Mouse (Mus musculus): ENCODE measurements around the gene 2510039O18Rik.

2510039O18Rik gene

GRCm38 (mm10) chr4:147940576-147941044, at the start of gene 2510039O18Rik:
2510039O18Rik (plus strand) TSS chr4:147940895.
- peak; percentile 91 for DNase-seq

GRCm38 (mm10) chr4:147895815-147896330, 44.8 kb upstream of the 2510039O18Rik start:
- DNase-seq: no peak

DNA sequence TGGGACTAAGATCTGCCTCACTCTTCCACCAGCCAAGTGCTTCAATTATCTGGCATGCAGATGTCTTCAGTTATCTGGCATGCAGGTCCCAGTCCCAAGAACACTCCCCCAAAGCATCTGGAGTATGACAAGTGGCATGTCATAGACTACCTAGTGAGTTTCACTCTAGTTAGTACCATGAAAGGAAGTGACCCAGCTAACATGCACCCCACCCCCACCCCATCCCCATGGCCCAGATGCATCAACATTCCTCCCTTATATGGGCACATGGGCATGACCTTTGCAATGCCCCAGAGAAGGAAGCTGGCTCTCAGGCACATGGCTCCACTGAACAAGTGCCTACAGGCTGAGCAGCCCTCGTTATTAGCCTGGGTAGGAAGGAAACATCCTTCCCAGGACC, 44.3 kb upstream of the 2510039O18Rik start:
- no peak for DNase-seq

- DNase-seq: no peak
These were observed 43.3 kb upstream of the 2510039O18Rik start for GRCm38 (mm10) chr4:147897348-147897747.

DNA sequence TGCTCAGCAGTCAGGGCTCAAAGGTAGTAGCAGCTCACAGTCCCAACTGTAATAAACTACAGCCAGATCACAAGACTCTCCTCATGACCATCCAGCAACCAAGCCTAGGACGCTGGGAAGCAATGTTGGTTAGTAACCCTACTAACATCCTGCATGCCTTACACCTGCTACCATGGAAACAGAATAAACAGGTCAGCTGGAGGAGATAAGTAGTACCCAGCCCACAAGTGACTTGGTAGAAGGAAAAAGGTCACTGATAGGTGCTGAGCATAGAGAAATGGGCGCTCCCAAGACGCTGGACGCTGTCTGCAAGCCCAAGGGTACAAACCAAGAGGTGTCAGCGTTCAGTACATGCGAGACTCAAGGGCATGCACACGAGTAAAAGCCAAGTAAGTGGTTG, 40.2 kb upstream of the 2510039O18Rik start:
- no peak for DNase-seq

DNA sequence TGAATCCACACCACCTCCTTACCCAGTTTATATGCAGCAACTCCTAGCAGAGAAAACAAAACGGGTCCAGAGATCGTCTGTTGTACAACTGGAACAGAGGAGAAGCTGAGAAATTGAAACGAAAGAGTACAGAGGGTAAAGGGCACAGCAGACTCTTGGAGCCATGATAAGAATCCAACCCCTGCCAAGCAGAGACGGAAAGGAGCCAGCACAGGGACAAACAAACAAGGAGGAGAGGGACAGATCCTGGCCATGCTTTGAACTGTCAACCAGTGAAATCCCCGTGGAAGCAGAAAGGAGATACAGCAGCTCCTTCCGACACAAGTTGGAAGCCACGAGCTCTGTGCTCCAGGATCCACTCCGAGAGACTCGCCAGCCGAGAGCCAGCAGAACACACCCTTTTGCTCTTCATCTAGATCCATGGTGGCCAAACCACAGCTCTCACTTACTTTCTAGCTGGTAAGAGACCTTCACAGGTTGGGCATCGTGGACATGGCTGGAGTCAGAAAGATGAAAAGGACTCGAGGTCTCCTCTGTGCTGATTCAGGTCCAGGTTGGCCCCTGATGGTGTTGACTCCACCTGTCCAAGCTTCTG, 37.7 kb upstream of the 2510039O18Rik start:
- DNase-seq: no peak

GRCm38 (mm10) chr4:147903601-147904000, 37.1 kb upstream of the 2510039O18Rik start:
- DNase-seq: no peak

DNA sequence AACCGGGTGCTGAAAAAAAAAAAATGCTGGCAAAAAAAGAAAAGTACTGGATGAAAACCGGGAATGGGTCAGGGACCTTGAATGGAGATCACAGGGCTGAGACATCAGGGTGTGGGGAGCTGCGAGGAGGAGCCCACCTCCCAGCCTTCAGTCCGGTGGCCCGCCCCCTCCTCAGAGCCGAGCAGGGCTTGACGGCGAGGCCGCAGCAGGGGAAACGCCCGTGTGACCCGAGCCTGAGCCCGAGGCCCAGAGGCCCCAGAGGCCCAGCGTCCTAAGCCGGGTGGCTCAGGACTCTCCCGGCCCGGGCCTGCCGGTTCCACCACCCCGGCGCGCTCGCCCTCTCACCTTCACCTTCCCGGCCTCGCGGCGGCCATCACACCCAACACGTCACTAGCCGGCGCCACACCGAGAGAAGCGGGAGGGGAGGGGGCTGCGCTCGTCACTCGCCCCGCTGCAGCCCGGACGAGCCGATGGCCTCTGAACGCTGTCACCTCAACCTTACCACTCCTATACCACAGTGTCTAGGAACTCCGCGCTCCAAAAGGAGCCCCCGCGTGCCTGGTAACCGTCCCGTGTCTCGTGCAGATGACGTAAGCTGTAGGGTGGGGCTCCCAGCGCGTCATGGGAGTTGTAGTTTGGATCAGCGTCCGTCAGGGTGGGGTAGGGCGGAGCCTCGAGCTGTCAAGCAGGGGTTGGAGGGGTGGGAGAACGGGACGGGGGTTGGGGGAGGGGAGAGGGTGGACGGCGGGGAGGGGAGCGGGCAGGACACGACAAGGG, 36.2 kb upstream of the 2510039O18Rik start, which contains the start of gene Mfn2:
Mfn2 (minus strand) TSS at position 392 of the 777 bp plus-strand sequence.
- peak; percentile 93 for DNase-seq

- no peak for DNase-seq
These were observed 35.5 kb upstream of the 2510039O18Rik start for GRCm38 (mm10) chr4:147905090-147905659.

DNA sequence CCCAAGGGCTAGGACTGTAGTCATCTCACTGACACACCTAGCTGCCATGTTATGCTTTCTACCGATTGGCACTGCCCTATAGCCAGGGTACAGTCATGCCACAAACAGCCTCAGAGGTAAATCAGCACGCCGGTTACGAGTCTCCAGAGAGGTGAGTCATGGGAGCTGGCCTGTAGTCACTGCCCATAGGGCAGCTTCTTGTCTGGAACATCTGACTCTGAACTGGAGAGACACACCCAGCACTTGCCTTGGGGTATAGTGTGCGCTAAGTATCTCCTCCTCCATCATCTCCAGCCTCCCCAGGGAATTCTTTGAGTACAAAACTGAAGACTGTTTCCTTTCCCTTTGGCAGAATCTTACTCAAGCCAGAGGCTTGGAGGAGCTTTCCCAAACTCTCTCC, 34.5 kb upstream of the 2510039O18Rik start:
- no peak for DNase-seq

- DNase-seq: no peak
These were observed 31.2 kb upstream of the 2510039O18Rik start for GRCm38 (mm10) chr4:147909486-147909885.

GRCm38 (mm10) chr4:147918459-147919121, 22.1 kb upstream of the 2510039O18Rik start:
- peak; percentile 60 for DNase-seq

DNA sequence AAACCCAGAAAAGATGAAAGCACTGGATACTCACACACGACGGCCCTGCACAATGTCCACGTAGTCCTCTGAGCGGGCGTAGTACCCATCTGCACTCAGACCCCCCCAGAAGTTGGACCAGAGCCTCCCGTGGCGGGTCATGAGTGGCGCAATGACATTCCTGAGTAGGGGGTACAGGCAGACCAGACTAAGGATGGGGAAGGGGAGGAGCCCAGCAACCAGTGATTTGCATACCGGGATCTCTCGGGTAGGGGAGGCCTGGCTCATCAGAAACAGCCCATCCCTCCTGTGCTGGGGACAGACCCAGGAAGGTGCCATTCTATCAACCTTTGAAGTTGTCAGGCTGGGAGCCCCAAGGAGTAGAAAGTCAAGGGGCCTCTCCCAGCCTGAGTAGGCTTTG, 19.7 kb upstream of the 2510039O18Rik start:
- DNase-seq: no peak

DNA sequence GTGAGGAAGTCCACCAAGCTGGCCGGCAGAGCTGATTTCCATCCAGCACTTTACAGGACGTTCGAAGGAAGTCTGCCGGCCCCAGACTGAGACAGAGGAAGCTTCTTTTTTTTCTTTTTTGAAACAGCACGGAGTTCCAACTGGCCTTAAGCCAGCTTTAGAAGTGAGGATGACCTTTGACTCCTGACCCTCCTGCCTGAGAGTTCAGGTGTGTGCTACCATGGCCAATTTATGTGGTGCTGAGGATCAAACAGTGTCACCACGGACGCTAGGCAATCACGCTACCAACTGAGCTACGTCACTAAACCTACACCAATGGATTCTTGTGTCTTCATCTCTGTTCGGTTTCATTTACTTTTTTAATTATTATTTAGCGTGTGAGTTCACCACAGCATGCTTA, 18.4 kb upstream of the 2510039O18Rik start:
- no peak for DNase-seq

GRCm38 (mm10) chr4:147927705-147928104, 13.0 kb upstream of the 2510039O18Rik start:
- no peak for DNase-seq

DNA sequence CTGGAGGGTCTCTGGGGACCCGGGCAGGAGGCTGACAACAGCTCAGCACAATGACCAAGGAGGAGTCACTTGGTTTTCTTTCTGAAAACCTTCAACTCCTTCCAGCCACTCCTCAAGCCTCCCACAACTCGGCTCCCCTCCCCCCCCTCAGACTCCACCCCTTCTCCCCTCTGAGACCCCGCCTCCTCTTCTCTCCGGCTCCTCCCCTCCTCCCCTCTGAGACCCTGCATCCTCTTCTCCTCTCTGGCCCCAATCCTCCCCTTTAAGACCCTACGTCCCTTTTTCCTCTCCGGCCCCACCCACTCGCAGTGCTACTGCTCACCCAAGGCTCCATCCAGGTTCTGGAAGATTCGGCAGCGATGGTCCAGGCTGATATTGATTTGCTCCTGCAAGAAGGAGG, 12.6 kb upstream of the 2510039O18Rik start:
- no peak for DNase-seq

GRCm38 (mm10) chr4:147928540-147928939, 12.2 kb upstream of the 2510039O18Rik start:
- no peak for DNase-seq

GRCm38 (mm10) chr4:147930946-147931345, 9.7 kb upstream of the 2510039O18Rik start:
- DNase-seq: no peak

- no peak for DNase-seq
These were observed 6.6 kb upstream of the 2510039O18Rik start for GRCm38 (mm10) chr4:147934134-147934533.

DNA sequence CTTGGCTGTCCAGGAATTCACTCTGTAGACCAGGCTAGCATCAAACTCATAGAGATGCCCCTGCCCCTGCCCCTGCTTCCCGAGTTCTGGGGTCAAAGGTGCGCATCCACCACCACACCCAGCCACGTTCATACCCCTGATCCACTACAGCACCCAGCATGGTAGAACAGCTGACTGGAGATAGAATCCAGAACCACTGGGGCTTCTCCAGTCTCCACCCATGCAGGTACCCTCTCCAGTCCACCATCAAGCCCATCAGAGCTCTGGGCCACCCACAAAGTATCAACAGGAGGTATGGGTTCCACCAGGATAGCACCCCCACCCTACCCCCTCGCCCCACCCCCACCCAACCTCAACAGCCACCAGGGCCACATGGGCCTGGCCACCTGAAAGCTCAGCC, 6.1 kb upstream of the 2510039O18Rik start:
- no peak for DNase-seq

DNA sequence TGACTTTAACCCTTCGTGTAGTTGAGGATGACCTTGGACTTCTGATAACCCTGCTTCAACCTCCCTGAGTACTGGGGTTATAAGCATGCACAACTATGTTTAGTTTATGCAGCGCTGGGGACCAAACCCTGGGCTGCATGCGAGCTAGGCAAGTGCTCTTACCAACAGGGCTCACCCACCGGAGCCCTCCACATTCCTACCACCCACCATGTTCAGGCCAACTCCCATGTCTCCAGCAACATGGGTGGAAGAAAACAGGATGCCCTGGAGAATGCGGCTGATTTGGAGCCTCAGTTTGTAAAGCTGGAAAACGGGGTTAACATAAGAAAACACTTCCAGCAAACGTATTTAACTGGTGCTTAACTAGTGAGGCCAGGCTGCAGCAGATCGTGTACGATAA, 4.8 kb upstream of the 2510039O18Rik start:
- DNase-seq: no peak

GRCm38 (mm10) chr4:147936331-147936954, 4.3 kb upstream of the 2510039O18Rik start, which contains the start of gene Plod1:
Plod1 (minus strand) TSS chr4:147936767.
- DNase-seq: peak; percentile 84

- no peak for DNase-seq
These were observed 3.7 kb upstream of the 2510039O18Rik start for GRCm38 (mm10) chr4:147937021-147937420.

Measured in thymus, postnatal 4 days (tissue).